Mouse (Mus musculus): ENCODE measurements around the gene Slc10a6.
A peak's percentile ranks its signal among the peaks of the same experiment; 100 is the strongest.

The Slc10a6 gene

DNA sequence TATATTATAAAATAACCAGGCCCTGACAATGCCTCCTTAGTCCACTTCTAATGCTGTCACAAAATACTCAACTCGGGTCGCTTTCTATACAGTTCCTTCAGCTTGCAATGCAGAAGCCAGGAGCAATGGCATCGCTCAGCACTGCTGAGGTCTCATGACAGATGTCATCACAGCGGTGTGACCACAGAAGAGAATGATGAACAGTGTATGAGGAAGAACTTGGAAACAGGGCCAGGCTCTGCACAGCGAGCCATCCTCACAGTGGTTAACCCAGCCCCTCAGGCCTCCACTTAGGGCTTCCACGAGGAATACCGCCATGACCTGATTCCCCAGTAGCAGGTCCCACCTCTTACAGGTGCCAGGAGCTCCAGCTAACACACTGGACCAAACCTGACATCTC, 14.8 kb downstream of the Slc10a6 start:
- DNase-seq, result no peak

DNA sequence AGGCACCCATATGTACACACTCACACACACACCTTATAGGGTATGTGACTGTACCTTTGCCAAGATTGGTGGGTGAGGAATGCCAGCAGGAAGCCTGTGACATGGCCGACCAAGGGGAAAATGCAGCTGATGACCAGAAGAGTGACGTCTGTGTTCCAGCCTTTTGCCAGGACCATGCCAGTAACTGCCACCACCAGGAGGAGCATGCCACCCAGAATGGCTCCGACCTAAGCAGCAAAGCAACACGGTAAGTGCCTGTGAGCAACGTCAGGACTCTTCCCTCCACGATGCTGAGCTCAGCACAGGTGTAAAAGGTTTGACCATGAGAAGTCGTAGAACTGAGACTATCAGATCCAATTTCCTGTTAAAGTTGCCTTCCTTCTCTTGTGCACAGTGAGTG, 16.9 kb downstream of the Slc10a6 start:
- no peak for DNase-seq

DNA sequence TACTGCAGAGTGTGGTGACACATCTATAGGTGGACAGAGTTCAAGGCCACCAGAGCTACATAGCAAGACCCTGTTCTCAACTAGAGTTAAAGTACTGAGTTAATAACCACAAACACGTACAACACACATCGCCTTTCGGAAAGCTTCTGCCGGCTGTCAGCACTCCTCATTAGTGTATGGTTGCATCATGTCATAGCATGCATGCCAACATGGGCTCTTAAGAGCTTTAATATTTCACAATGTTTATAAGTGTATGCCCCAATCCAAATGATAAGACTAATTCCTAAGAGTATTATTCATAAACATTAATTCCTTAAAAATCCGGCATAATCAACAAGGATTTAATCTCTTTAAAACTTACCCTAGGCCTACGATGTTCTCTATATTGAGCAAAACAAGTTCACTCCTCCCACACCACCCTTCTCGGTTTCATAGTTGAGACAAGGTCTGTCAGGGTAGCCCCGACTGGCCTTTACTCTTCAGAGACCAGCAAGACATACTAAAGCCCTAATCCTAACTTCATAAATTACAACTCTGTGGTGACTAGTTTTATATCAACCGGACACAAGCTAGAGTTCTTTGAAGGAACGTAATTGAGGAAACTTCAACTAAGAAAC, 18.2 kb downstream of the Slc10a6 start:
- no peak for DNase-seq

GRCm38 (mm10) chr5:103610148-103610547, 19.1 kb downstream of the Slc10a6 start:
- no peak for DNase-seq

GRCm38 (mm10) chr5:103605707-103606106, 23.5 kb downstream of the Slc10a6 start:
- no peak for DNase-seq

DNA sequence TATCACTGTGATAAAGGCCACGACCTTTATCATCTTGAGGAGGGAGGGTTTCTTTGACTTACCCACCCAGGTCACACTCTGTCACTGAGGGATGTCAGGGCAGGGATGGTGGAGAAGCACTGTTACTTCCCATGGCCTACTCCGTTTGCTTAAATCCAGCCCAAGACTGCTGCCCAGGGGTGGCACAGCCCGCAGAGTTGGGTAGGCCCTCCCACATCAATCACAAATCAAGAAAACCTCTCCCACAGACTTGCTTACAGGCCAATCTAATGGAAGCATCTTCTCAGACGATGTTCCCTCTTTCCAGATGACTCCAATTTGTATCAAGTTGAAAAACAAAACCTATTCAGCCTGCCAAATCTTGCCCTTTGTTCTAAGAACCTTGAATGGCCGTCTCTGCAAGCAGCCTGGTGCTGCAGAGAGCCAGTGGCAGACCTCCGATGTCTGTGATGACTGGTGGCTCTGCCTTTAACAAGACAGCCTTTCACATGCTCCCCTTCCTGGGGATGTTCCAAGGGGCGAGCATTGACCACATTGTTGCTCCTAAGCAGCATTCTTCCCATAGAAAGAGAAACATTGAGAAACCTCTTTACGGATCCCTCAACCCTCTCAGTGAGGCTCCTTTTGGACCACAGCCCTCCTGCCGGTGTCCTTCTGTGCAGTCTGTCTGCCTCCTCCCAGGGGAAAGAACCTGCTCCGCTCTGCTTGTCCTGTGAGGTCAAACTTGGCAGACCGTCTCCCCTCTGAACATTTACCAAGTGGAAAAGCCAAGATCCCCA, 25.9 kb downstream of the Slc10a6 start:
- DNase-seq, result no peak

DNA sequence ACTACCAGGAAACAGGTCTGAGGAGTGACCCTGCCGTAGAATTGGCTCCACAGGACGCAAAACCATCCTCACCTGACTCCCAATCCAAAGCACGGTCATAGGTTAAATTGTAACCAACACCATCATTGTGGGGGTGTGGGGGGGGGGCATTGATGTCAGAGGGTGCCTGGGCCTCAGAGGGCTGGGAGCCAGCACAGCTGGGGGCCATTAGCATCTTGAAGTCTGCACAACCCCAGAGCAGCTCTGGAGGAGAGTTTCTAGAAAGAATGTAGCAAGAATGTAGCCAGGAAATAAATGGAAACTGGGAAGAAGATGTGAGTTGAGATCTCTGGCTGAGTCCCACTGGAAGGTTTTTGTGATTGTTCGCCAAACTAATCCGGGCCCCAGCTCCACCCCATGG, 30.3 kb downstream of the Slc10a6 start:
- no peak for DNase-seq

- DNase-seq, result no peak
Observed at GRCm38 (mm10) chr5:103598264-103598663, 30.9 kb downstream of the Slc10a6 start.

DNA sequence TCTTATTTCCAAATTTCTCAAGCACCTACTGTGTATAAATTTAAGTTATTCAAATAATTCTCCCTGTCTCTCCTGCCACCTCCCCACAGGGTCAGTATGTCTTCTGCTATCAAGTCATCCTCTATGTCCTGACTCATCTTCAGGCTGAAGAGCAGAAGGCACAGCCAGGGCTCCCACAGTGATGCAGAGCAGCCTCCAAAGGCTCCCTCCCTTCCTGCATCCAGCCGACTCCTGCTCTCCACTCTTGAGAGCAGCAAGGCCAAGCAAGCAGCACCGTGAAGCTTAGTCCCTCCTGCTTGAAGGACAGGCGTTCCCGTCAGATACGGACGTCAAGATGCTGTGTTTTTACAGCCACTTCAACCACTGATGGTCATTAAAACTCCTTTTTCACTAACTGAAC, 31.6 kb downstream of the Slc10a6 start:
- no peak for DNase-seq

DNA sequence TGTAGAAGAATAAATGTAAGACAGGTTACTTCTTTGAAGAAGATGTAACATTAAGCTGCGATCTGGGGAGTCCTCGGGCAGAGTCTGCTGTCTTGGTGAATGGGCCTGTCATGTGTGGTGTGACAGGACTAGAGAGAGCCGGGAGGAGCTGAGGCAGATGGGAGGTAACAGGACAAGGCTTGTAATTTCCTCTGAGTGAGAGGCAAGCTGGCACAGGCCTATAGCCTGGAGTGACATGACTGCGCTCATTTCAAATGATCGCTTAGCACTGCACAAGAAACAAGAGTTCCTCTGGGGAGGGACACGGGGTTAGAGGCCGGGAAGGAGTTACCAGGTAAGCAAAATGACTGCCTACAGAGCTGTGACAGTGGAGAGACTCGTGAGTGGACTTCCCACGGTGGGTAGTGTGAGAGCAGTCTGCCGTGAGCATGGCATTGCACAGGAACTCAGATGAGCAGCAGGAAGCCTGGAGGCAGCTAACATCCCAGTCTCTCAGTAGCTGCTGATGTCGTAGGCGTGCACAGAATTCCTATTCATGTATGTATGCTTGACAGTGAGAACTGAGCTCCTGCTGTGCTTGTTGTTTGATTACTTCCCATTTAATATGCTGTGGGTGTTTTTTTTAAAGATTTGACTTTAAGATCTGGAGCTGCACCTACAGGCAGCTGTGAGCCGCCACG, 32.6 kb downstream of the Slc10a6 start:
- DNase-seq, result no peak

- DNase-seq, result no peak
Observed at GRCm38 (mm10) chr5:103595394-103596226, 33.6 kb downstream of the Slc10a6 start.

GRCm38 (mm10) chr5:103593575-103593974, 35.6 kb downstream of the Slc10a6 start:
- no peak for DNase-seq

GRCm38 (mm10) chr5:103592706-103593105, 36.5 kb downstream of the Slc10a6 start:
- DNase-seq, result no peak

DNA sequence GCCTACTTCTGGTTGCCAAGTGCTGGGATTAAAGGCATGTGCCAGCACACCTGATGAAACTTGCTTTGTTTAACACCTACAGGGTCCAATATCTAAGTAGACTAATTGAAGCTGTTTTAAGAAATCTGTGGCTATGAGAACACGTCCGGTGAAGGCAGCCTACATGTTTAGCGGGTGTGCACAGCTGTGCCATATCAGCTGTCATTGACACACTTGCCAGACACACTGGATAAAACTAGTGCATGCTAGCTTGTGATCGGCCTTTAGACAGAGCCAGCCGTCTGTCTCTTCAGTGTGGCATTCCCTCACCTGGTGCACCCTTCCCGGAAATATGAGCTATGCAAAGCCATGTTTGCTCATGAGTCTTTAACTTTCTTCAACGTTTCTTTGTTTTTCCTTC, 37.4 kb downstream of the Slc10a6 start:
- DNase-seq, result no peak

DNA sequence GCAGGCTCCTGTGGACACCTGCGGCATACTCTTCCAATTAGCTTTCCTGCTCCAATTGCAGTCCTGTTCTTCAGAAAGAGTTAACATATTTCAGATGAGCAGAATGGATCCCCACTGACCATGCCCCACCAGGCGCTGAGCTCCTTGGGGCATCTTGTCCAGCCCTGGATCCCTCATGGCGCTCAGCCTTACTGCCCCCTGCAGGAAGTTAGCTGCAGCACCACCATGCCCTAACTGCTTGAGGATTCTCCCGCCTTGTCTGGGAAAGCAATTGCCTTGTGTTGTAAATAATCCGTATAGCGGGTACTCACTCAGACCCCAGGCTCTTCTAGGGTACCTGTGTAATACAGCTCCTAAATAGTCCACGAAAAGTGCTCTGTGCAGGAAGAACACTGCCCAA, 42.0 kb downstream of the Slc10a6 start:
- DNase-seq, result peak; percentile 11

DNA sequence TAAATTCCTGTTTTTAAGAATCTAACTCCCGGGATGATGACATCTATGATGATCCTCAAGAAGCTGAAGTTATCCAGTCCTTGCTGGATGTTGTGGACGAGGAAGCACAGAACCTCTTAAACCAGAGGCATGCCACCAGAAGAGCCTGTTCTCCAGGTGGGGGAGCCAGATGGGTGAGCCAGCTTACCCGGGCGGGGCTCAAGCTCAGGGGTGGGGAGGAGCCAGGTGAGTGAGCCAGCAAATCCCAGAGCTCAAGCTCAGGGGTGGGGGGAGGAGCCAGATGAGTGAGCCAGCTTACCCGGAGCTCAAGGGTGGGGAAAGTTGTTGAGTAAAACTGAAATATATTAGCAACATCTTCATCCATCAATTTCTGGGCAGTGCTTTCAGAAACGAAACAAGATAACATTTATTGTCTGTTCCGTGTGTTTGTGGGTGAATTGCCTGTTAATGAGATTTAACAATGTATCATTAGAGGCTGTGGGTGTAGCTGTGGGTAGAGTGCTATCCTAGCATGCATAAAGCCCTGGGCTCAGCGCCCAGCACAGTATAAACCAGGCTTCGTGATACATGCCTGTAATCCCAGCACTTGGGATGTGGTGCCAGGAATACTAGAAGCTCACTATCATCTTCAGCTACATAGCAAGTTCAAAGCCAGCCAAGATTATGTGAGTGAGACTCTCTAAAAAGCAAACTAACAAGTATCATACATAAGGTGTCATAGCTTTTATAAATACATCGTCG, 49.4 kb downstream of the Slc10a6 start:
- peak; percentile 10 for DNase-seq

- no peak for DNase-seq
Observed at GRCm38 (mm10) chr5:103569446-103569845, 59.8 kb downstream of the Slc10a6 start.

DNA sequence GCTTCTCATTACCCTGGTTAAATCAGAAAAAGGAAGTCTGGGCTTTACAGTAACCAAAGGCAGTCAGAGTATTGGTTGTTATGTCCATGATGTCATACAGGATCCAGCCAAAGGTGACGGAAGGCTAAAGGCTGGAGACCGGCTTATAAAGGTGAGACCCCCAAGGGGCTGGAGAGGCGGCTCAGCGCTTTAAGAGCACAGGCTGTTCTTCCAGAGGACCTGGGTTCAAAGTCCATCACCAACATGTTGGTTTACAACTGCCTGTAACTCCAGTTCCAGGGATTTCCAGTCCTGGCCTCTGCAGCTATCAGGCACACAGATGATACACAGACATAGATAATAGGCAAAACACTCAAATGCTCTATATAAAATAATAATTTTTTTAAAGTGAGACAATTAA, 61.2 kb downstream of the Slc10a6 start:
- no peak for DNase-seq

- no peak for DNase-seq
Observed at GRCm38 (mm10) chr5:103560546-103560945, 68.7 kb downstream of the Slc10a6 start.

Measured in thymus, postnatal 14 days (tissue).